Mouse (Mus musculus) forebrain, embryonic 16.5 days (tissue): ENCODE measurements at regions not wholly inside any gene's neighbourhood (a gene's known extent, or its start where the extent isn't known, plus 50 kb on each side); places are given as distances from the start of the nearest gene placed in this dataset.
"Not testable (repeated sequence)": the region's sequence is repeated elsewhere in the genome, so short reads cannot be mapped to it uniquely, and the experiment has no call there.

ENCODE experiments used
- ATAC-seq: fragments of 200-750 bp; cut with Nextera tagmentation; 2 replicates; pipeline ENCODE4 v1.8.0; 2017; ENCODE audit warnings: mild to moderate bottlenecking, moderate library complexity
- H3K27ac ChIP-seq: fragments of 300-500 bp; sonication (generic); 2 replicates; pipeline ENCODE4 v1.5.1; 2014; ENCODE audit warnings: low read length, control low read depth
- H3K27me3 ChIP-seq: fragments of 300-500 bp; sonication (generic); replicated peaks from 2 replicates; pipeline ENCODE4 v1.6.1; 2014; ENCODE audit warnings: low read length; ENCODE audit not compliant: control insufficient read depth, insufficient read depth
- H3K36me3 ChIP-seq: fragments of 300-500 bp; sonication (generic); 2 replicates; pipeline ENCODE4 v1.6.1; 2014; ENCODE audit not compliant: control insufficient read depth, insufficient read depth
- H3K4me1 ChIP-seq: fragments of 300-500 bp; sonication (generic); replicated peaks from 2 replicates; pipeline ENCODE4 v1.6.1; 2014; ENCODE audit warnings: low read length; ENCODE audit not compliant: control insufficient read depth, insufficient read depth
- H3K4me2 ChIP-seq: fragments of 300-500 bp; sonication (generic); 2 replicates; pipeline ENCODE4 v1.6.1; 2014; ENCODE audit warnings: mild to moderate bottlenecking, low read length, control low read depth
- H3K4me3 ChIP-seq: fragments of 300-500 bp; sonication (generic); replicated peaks from 2 replicates; pipeline ENCODE4 v1.5.1; 2014; ENCODE audit warnings: mild to moderate bottlenecking, low read length, control low read depth
- H3K9ac ChIP-seq: fragments of 300-500 bp; sonication (generic); replicated peaks from 2 replicates; pipeline ENCODE4 v1.6.1; 2014; ENCODE audit warnings: low read depth, low read length, control low read depth
- H3K9me3 ChIP-seq: fragments of 300-500 bp; sonication (generic); 2 replicates; pipeline ENCODE4 v1.6.1; 2016; ENCODE audit warnings: low read length; ENCODE audit not compliant: control insufficient read depth
- WGBS: fragments of 180-500 bp; shearing (Covaris S2); extraction: QIAGEN DNeasy Blood & Tissue Kit; methylation state at CpG from one replicate; pipeline ENCODE4 v1.1.7; 2014; 5-methylcytosine and 5-hydroxymethylcytosine counted together

DNA sequence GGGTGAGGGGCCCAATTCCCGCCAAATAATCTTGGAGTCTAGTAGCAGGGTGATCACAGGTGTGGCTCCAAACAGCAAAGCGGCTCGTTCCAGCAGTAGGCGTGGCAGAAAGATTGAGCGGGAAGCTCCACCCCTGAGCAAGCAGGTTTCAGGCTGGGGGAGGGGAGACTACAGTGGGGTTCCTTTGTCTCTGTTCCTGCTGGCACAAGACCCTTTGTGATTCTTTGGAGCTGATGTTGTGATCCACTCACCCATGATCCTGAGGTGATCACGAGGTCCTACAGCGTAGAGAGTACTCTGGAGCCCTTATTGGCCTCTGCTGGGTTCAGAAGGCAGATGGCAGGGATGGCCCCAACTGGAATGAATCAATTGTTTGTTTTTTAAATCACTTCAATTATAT lies 318.7 kb downstream of the Casp12 start:
- Histone ChIP-seq H3K27me3 (no peaks in the 10 kb centered on the region), H3K9me3 (no peaks in the 10 kb centered on the region), H3K9ac (no peak overlapping the region), H3K36me3 (no peaks in the 10 kb centered on the region), H3K4me2 (no peak overlapping the region), H3K4me3 (no peak overlapping the region), H3K27ac (no peak overlapping the region), H3K4me1 (no peaks in the 10 kb centered on the region)
- WGBS = 83% methylated on average over 7 of the region's 7 CpGs
- ATAC-seq = no peak

DNA sequence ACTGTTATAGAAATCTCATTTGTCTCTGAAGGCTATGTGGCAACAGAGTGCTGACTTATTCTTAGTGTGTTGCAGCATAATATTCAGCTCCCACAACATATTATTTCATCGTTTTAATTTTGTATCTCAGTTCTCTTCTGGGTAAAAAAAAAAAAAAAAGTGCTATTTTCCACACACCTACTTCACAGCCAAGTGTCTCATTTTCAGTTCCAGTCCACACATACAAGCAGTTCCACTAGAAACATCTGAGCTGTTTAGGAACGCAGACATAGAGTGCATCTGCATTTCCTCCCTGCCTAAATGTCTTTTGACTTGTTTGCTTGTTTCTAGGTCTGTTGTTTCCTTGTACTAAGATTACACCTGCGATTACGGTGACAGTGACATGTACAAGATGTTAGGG lies 328.3 kb downstream of the Casp12 start:
- 78% methylated on average over 4 of the region's 4 CpGs for WGBS
- Histone ChIP-seq H3K4me1 (no peaks in the 10 kb centered on the region), H3K9me3 (no peaks in the 10 kb centered on the region), H3K9ac (no peak overlapping the region), H3K4me2 (no peak overlapping the region), H3K4me3 (no peak overlapping the region), H3K27me3 (no peaks in the 10 kb centered on the region), H3K27ac (no peak overlapping the region), H3K36me3 (no peaks in the 10 kb centered on the region)
- ATAC-seq = no peak

DNA sequence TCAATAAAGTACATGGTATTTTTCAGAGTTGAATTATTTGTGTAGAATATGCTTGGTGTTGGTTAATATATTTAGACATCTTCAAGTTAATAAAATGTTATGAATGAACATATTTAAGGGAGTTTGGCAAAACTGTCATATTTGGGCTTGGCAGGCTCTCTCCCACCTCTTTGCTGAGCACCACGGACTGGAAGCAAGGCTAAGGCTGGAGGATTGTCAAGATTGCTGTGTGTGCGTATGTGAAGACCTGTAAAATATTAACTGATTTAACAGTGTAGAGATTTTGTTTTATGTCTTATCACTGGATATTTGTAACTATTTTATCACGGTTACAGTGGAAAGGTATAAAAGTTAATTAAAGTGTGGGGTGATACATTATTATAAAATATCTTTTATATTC lies 363.3 kb downstream of the Casp12 start:
- Histone ChIP-seq H3K9me3 (no peaks in the 10 kb centered on the region), H3K9ac (no peak overlapping the region), H3K4me3 (no peak overlapping the region), H3K4me2 (no peak overlapping the region), H3K4me1 (no peaks in the 10 kb centered on the region), H3K27me3 (no peaks in the 10 kb centered on the region), H3K27ac (no peak overlapping the region), H3K36me3 (no peaks in the 10 kb centered on the region)
- no peak for ATAC-seq
- WGBS = 84% methylated on average over 3 of the region's 3 CpGs

DNA sequence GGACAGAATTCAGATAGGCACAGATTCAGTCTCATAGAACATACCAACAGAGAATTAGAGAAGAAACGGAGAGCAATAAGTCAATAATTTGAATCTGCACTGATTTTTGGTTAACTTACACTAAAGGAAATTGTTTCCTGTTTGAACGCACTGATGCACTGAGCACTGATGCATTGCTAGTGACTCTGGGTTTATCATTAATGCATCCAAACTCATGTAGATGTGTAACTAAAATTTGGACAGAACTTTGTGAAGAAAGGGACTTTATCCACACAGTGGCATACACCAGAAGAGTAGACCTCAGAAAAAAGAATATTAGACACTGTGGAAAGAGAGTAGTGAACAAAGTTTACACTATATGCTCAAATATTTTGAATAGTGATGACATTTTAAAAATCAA lies 364.2 kb downstream of the Casp12 start:
- H3K4me1 ChIP-seq = no peaks in the 10 kb centered on the region
- WGBS = 81% methylated on average over 2 of the region's 2 CpGs
- H3K4me2 ChIP-seq = no peak overlapping the region
- H3K27me3 ChIP-seq = no peaks in the 10 kb centered on the region
- no peak overlapping the region for H3K9ac ChIP-seq
- no peaks in the 10 kb centered on the region for H3K9me3 ChIP-seq
- H3K27ac ChIP-seq = no peak overlapping the region
- ATAC-seq = no peak
- no peaks in the 10 kb centered on the region for H3K36me3 ChIP-seq
- H3K4me3 ChIP-seq = no peak overlapping the region

DNA sequence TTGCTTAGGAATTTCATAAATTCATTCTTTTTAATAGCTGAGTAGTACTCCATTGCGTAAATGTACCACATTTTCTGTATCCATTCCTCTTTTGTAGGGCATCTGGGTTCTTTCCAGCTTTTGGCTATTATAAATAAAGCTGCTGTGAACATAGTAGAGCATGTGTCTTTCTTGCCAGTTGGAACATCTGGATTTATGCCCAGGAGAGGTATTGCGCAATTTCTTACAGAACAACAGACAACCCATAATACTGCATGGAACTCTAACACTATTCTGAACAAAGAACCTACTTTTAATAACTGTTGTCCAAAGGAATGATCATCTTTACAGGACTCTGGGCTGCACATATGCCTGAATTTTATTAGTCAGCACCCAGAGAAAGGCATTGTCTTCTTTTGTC lies 373.4 kb downstream of the Casp12 start:
- not testable (repeated sequence) for H3K4me2 ChIP-seq, H3K27ac ChIP-seq, H3K9me3 ChIP-seq, H3K36me3 ChIP-seq, H3K4me3 ChIP-seq, H3K27me3 ChIP-seq, ATAC-seq, H3K4me1 ChIP-seq, H3K9ac ChIP-seq
- WGBS = 93% methylated on average over 2 of the region's 2 CpGs

DNA sequence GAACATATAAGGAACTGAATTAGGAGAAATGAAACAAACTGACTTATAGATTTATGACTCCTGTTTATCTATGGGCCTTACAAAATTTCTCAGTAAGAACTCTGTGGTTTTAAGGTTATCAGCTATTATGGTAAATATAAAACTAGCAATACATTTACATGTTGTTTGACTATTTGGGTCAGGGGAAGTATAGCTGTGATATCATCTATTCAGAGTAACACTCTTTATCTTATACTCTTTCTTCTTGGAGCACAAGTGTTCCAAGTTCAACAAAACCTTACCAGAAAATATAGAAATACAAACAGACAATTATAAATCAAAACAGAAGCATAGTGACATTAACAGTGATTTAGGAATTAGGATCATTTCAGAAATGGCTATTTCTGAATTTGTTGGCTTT lies 383.6 kb downstream of the Casp12 start:
- Histone ChIP-seq H3K36me3 (no peaks in the 10 kb centered on the region), H3K9me3 (no peaks in the 10 kb centered on the region), H3K4me3 (no peak overlapping the region), H3K4me1 (no peaks in the 10 kb centered on the region), H3K27ac (no peak overlapping the region), H3K27me3 (no peaks in the 10 kb centered on the region), H3K4me2 (no peak overlapping the region), H3K9ac (no peak overlapping the region)
- no peak for ATAC-seq

DNA sequence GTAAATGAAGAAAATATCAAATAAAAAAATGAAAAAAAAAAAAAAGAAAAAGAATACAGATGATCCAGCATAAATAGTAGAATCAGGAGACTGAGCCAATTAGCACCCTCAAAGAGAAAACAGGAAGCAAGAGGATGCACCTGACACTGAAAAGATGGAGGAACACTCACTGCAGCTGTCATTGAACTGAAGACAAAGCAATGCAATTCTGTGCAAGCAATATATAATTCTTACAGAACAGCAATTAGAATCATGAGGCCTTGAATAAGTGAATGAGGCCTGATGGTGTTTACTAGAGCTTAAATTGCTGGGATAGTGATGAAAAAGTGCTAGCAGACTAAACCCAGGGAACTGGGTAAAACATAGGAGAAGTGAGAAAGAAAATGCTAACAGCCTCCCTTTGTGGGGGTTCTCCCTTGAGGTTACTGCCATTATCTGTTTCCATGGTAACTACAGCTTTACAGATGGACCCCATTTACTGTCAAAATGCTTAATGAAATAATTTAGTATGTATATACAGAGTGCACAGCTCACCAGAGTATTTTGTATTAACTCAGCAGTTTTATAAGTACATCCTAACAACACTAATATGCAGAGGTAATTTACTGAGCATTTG lies 407.6 kb downstream of the Casp12 start:
- peak; percentile 94 for ATAC-seq
- Histone ChIP-seq H3K27ac (no peak overlapping the region), H3K4me3 (no peak overlapping the region), H3K4me1 (peaks cover 2% of the 10 kb centered on the region; the same call in 1 of the 2 replicates), H3K27me3 (no peaks in the 10 kb centered on the region), H3K9ac (no peak overlapping the region), H3K4me2 (no peak overlapping the region), H3K36me3 (no peaks in the 10 kb centered on the region), H3K9me3 (no peaks in the 10 kb centered on the region)

DNA sequence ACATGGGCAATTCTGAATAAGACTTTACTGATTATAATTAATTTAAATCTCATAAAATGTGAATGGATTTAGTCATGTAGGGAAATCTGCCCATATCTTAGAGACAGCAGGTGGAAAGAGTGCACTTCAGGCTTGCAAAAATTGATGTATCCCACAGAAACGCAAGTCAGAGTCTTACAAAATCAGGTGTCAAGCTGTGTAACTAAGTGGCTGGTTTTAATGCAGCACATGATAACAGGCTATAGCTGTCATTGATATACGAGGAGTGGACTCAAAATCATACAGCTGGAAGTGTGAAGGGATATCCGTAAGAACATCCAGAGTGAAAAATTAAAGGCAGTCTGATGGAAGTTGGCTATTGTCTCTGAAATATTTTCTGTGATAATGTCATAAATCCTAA lies 408.6 kb downstream of the Casp12 start:
- ATAC-seq = no peak
- no peaks in the 10 kb centered on the region for H3K27me3 ChIP-seq
- H3K36me3 ChIP-seq = no peaks in the 10 kb centered on the region
- H3K9me3 ChIP-seq = no peaks in the 10 kb centered on the region
- peaks cover 2% of the 10 kb centered on the region; the same call in 1 of the 2 replicates for H3K4me1 ChIP-seq
- no peak overlapping the region for H3K9ac ChIP-seq
- WGBS = 69% methylated on average over 3 of the region's 3 CpGs
- H3K4me3 ChIP-seq = no peak overlapping the region
- no peak overlapping the region for H3K27ac ChIP-seq
- no peak overlapping the region for H3K4me2 ChIP-seq

DNA sequence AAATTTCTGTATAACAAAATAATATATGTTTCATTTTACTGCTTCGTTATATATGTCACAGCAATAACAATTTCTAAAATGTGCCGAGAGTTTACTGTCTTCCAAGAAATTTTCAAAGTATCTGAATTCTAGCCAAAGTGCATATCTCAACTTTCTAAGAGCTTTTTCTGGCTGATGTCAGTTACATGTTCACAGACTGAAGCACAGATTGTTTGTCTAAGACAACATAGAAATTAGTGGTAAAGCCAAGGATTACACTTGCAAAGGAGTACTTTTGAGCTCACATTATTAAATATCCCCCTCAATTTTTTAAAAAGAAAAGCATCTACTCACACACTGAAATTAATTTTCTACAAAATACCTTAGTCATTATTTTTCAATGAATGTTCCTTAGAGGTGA lies 407.2 kb upstream of the Pdgfd start:
- H3K4me3 ChIP-seq = no peak overlapping the region
- H3K27me3 ChIP-seq = no peaks in the 10 kb centered on the region
- H3K9me3 ChIP-seq = no peaks in the 10 kb centered on the region
- H3K4me1 ChIP-seq = no peaks in the 10 kb centered on the region
- H3K27ac ChIP-seq = no peak overlapping the region
- H3K9ac ChIP-seq = no peak overlapping the region
- peak; percentile 72; the same call in 1 of the 2 replicates for ATAC-seq
- H3K4me2 ChIP-seq = no peak overlapping the region
- H3K36me3 ChIP-seq = no peaks in the 10 kb centered on the region
- 76% methylated on average over 2 of the region's 2 CpGs for WGBS

DNA sequence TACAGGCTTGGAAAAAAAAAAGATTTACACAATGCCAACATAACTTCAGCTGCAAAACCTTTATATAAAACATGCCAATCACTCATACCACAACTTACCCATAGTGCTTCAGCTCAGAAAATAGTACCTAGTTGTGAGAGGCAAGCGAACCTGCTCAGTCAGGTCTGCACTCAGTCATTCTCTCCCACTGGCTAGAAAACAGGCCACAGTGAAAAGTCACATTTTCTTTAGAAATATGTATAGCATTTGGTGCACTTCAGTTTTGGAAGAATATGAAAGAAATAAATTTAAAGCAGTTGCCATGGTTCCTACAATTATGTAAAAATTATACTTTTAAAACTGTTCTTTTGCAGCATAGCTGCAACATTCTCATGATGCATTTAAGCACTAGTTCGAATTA lies 398.5 kb upstream of the Pdgfd start:
- 0 out of 2 replicates have a peak, but pooled peaks have one; percentile 38 for ATAC-seq
- H3K27me3 ChIP-seq = no peaks in the 10 kb centered on the region
- no peaks in the 10 kb centered on the region for H3K36me3 ChIP-seq
- no peak overlapping the region for H3K27ac ChIP-seq
- H3K9me3 ChIP-seq = no peaks in the 10 kb centered on the region
- H3K9ac ChIP-seq = no peak overlapping the region
- H3K4me3 ChIP-seq = no peak overlapping the region
- no peak overlapping the region for H3K4me2 ChIP-seq
- no peaks in the 10 kb centered on the region for H3K4me1 ChIP-seq
- 80% methylated on average over 2 of the region's 2 CpGs for WGBS
